Mouse (Mus musculus) adipose tissue, adult 10 weeks (tissue): ENCODE measurements around the gene Dcaf15. TPM values are rescaled to one million over a fixed set of nuclear protein-coding genes. Genes with fewer than 3 reads are reported as not detected.

Experiments
- polyA plus RNA-seq: library from polyadenylated mRNA; stranded (reverse); fragments of 350-450 nt; fragmentation: Illumina TruSeq; extraction: RNeasy Lipid Tissue Mini Kit (QIAGEN cat#74804); gene quantifications from one replicate; pipeline ENCODE4 v1.2.3, GENCODE M21; 2014; ENCODE audit warnings: low read depth, low replicate concordance

The Dcaf15 gene
- polyA plus RNA-seq, result 14.2 TPM

DNA sequence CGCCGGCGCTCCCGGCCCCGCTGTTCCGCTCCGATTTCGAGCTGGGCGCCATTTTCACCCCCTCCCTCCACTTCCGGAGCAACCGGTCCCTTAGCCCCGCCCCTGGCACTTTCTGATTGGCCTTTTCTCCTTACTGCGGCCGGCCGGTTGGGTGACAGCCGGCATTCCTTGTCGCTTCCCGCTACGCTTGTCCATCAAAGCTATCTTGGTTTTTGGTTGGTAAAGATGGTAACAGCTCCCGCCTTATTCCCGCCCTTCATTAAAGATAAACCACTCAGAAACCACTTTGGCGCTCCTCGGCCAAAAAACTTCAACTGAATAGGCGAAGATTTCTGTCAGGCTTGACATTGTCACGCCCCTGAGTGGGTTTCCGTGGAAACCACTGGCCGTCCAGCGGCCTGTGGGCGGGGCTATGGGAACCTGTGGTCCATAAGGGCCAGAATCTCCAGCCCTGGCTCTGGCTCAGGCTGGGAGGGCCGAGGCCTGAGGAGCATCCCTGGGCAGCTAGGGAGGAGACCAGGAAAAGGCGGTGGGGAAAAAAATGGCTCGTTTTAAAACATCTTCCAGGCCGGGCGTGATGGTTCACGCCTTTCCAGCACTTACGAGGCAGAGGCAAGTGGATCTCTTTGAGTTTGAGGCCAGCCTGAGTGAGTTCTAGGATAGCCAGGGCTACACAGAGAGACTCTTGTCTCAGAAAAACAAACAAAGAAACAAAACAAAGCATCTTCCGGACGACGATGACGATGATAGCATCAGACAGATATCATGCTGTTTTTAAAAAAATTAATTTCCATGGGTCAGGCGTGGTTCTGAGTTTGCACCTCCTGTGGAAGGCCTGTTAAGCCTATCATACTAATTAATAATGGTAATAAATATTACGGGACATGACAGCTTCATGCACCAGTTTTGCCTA is at the start of gene Dcaf15:
Dcaf15 (minus strand) TSS at position 72 of the 913 bp plus-strand sequence.

DNA sequence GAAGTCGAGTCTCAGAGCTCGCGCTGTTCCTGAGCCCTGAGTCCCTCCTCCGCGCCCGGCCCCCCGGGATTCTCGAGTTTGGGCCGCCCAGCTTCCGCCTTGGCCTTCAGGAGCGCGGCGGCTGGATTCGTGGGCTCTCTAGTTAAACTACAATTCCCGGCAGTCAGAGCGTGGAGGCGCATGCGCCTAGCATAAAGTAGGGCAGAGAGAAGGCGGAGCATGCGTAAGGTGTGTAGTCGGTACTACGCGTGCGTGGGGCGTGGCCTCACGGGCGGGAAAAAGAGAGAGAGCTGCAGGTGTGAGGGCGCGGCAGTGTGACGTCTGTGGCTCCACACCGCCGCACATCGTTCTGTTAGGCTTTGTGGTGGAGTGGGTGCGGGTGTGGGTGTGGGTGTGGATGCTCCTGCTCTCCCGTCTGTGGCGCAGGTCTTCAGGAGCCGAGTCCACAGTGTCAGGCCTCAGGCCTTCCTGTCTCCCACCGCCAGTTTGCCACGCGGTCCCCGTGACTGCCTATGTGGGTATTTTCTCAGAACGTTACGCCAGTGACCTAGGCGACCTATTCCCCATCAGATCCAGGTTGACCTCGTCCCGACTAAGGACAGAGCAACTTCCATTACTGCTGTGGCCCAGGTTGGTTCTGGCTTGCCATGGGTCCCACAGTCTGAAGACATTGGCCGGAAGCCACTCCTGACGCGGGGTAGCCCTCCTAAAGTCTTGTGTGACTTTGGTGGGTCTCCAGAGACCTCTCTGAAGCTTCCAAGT is 43.4 kb upstream of the Dcaf15 start, which contains the start of the genes Cc2d1a and 4930432K21Rik:
Cc2d1a (minus strand) TSS at position 168 of the 762 bp plus-strand sequence.
4930432K21Rik (plus strand) TSS at position 257 of the 762 bp plus-strand sequence.

GRCm38 (mm10) chr8:84125656-84126055 is 21.1 kb upstream of the Dcaf15 start, which contains the start of gene Podnl1:
Gene Podnl1, plus strand, starts transcription at chr8:84125989.

GRCm38 (mm10) chr8:84066291-84066930 is 38.2 kb downstream of the Dcaf15 start, which contains the start of gene Rfx1:
Gene Rfx1, plus strand, starts transcription at chr8:84066834.

DNA sequence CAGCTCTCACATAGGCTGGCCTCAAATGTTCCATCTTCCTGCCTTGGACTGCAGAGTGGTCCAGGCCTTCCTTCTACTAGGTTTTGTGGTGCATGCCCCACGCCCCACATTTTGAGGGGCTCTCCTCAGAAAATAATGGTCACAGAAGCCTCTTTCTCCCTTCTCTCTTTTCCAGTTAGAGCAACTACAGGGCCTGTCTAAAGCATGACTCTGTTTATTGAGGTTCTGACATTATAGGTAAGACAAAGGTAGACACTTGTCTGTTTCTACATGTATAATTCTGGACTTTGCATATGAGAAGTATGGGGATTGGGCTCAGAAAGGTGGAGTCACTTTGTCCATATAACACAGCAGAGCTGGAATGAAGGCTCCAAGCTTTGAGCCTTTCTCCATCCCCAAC is 39.5 kb downstream of the Dcaf15 start, which contains the start of gene Gm10643:
Gm10643 (minus strand) TSS at position 101 of the 400 bp plus-strand sequence.

Other genes with a start within 250 kb of the Dcaf15 start
- gene Adgrl1, start 204.7 kb downstream of the Dcaf15 start, polyA plus RNA-seq, result 25.2 TPM
- gene Gm10644, start 149.6 kb downstream of the Dcaf15 start, polyA plus RNA-seq, result 2.4 TPM
- 2.9 TPM for gene Asf1b, start 149.3 kb downstream of the Dcaf15 start, polyA plus RNA-seq
- 84.4 TPM for gene Prkaca, start 131.8 kb downstream of the Dcaf15 start, polyA plus RNA-seq
- 24.6 TPM for gene Samd1, start 107.1 kb downstream of the Dcaf15 start, polyA plus RNA-seq
- gene 1700067K01Rik, start 103.3 kb downstream of the Dcaf15 start, polyA plus RNA-seq, result 1.3 TPM
- gene 2210011C24Rik, start 92.6 kb downstream of the Dcaf15 start, polyA plus RNA-seq, result 0.62 TPM
- gene Palm3, start 83.3 kb downstream of the Dcaf15 start, polyA plus RNA-seq, result 1.3 TPM
- 1.6 TPM for gene Il27ra, start 62.2 kb downstream of the Dcaf15 start, polyA plus RNA-seq
- not detected for gene Rln3, start 59.8 kb downstream of the Dcaf15 start, polyA plus RNA-seq
- 2.3 TPM for gene Gm10643, start 39.6 kb downstream of the Dcaf15 start, polyA plus RNA-seq
- 11.2 TPM for gene Rfx1, start 37.9 kb downstream of the Dcaf15 start, polyA plus RNA-seq
- 0.40 TPM for gene Podnl1, start 21.2 kb upstream of the Dcaf15 start, polyA plus RNA-seq
- 21.9 TPM for gene Cc2d1a, start 43.2 kb upstream of the Dcaf15 start, polyA plus RNA-seq
- gene 4930432K21Rik, start 43.3 kb upstream of the Dcaf15 start, polyA plus RNA-seq, result 2.8 TPM
- not detected for gene Nanos3, start 80.4 kb upstream of the Dcaf15 start, polyA plus RNA-seq
- gene Zswim4, start 132.3 kb upstream of the Dcaf15 start, polyA plus RNA-seq, result 5.1 TPM
- 193 TPM for gene D8Ertd738e, start 145.0 kb upstream of the Dcaf15 start, polyA plus RNA-seq
- 18.5 TPM for gene Mri1, start 152.6 kb upstream of the Dcaf15 start, polyA plus RNA-seq
- 15.2 TPM for gene Ccdc130, start 165.6 kb upstream of the Dcaf15 start, polyA plus RNA-seq